Comparison of ENCODE assay signal across 30 mouse cellular contexts in the genomic region with DNA sequence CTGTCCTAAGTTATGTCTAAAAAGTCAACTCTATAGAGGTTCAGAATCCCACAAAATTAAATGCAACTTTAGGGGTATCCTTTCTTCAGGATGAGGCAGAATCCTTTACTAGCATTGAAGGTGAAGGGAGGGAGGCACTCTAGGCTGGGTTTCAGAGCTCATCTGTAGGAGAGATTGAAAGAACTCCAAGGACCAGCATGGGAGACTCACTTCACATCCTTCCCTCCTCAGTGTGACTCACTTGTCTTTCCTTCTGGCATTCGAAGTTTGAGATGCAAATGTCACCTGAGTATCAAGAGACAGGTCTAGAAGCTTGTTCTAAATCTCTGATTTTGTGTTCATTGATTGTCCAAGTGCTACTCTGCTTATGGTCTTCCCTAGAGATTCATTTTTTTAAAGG.
"Had no signal": no experiment of that assay in that cellular context is flagged by ENCODE, and none has a peak within 500 bp of the region (broad histone marks: within the 10 kb centered on the region; RNA-seq: fewer than 3 reads in every experiment).

No protein-coding gene starts in this region.

- H3K27ac ChIP-seq: embryonic facial prominence, embryonic 10.5 days; embryonic facial prominence, embryonic 12.5 days; embryonic facial prominence, embryonic 13.5 days; embryonic facial prominence, embryonic 15.5 days; forebrain, embryonic 10.5 days; forebrain, embryonic 12.5 days; forebrain, embryonic 13.5 days; forebrain, embryonic 15.5 days; gastrocnemius, adult 2 months; heart, adult 2 months had no signal

- ATAC-seq: forebrain, embryonic 13.5 days; forebrain, embryonic 14.5 days; forebrain, embryonic 15.5 days; forebrain, embryonic 16.5 days; forebrain, postnatal 0 days had no signal

- DNase-seq: cerebellum, adult 18-20 months; cerebellum, adult 2 months; cerebellum, adult 8-10 months; cerebellum, adult 9-10 months; cerebellum, adult 9-11 months; cerebellum, postnatal 10 days; cerebellum, postnatal 14 days; cerebellum, postnatal 25 days; cerebellum, postnatal 36 days; embryo, embryonic 11 days; forebrain, postnatal 0 days; gastrocnemius, adult 2 months; gastrocnemius, postnatal 10 days; gastrocnemius, postnatal 14 days; gastrocnemius, postnatal 25 days; gastrocnemius, postnatal 36 days; heart, adult 11 months; heart, adult 18-20 months; heart, adult 2 months had no signal

- H3K4me3 ChIP-seq: embryonic facial prominence, embryonic 10.5 days; embryonic facial prominence, embryonic 12.5 days; embryonic facial prominence, embryonic 13.5 days; embryonic facial prominence, embryonic 15.5 days; erythroblast, embryonic 14.5 days; forebrain, embryonic 10.5 days; forebrain, embryonic 12.5 days; forebrain, embryonic 13.5 days; forebrain, embryonic 15.5 days; gastrocnemius, adult 2 months; heart, adult 2 months had no signal
